Mouse (Mus musculus) kidney, embryonic 16.5 days (tissue): ENCODE results near the gene Tmem235. TPM values are rescaled to one million over a fixed set of nuclear protein-coding genes. Genes with fewer than 3 reads are reported as not detected.

Source experiments
- ATAC-seq: fragments of 200-750 bp; cut with Nextera tagmentation; 2 replicates; pipeline ENCODE4 v1.8.0; 2017; ENCODE audit warnings: moderate TSS enrichment; ENCODE audit not compliant: low FRiP score, low TSS enrichment
- H3K27ac ChIP-seq: fragments of 300-500 bp; sonication (generic); 2 replicates; pipeline ENCODE4 v1.5.1; 2014; ENCODE audit warnings: low read length
- H3K27me3 ChIP-seq: fragments of 300-500 bp; sonication (generic); 2 replicates; pipeline ENCODE4 v1.6.1; 2014; ENCODE audit warnings: low read length, control low read depth, mixed read lengths; ENCODE audit not compliant: insufficient read depth
- H3K36me3 ChIP-seq: fragments of 300-500 bp; sonication (generic); 2 replicates; pipeline ENCODE4 v1.6.1; 2014; ENCODE audit warnings: low read length, control low read depth, mixed read lengths; ENCODE audit not compliant: insufficient read depth
- H3K4me1 ChIP-seq: fragments of 300-500 bp; sonication (generic); 2 replicates; pipeline ENCODE4 v1.6.1; 2014; ENCODE audit warnings: low read length, control low read depth, mixed read lengths; ENCODE audit not compliant: insufficient read depth
- H3K4me2 ChIP-seq: fragments of 300-500 bp; sonication (generic); replicated peaks from 2 replicates; pipeline ENCODE4 v1.6.1; 2014; ENCODE audit warnings: low read depth, low read length
- H3K4me3 ChIP-seq: fragments of 300-500 bp; sonication (generic); 2 replicates; pipeline ENCODE4 v1.5.1; 2014; ENCODE audit warnings: mild to moderate bottlenecking, low read length
- H3K9ac ChIP-seq: fragments of 300-500 bp; sonication (generic); replicated peaks from 2 replicates; pipeline ENCODE4 v1.6.1; 2014; ENCODE audit warnings: low read length
- H3K9me3 ChIP-seq: fragments of 300-500 bp; sonication (generic); 2 replicates; pipeline ENCODE4 v1.6.1; 2016; ENCODE audit warnings: low read length, control low read depth
- WGBS: fragments of 180-500 bp; shearing (Covaris S2); extraction: QIAGEN DNeasy Blood & Tissue Kit; methylation state at CpG from one replicate; pipeline ENCODE4 v1.1.7; 2014; 5-methylcytosine and 5-hydroxymethylcytosine counted together
- polyA plus RNA-seq: library from polyadenylated mRNA; unstranded; fragments of >200 nt; fragmentation: Nextera tagmentation; extraction: Ambion mirVana; gene quantifications from 2 replicates; pipeline ENCODE4 v1.2.1, GENCODE M21; 2015

The Tmem235 gene
- polyA plus RNA-seq, 1 experiment from 2014 or later, result not detected

- Histone ChIP-seq H3K27me3 (no peaks in the 10 kb centered on the region), H3K27ac (no peak overlapping the region)
- 81% methylated on average over 8 of the region's 8 CpGs for WGBS
Observed at GRCm38 (mm10) chr11:117904442-117904841, 43.9 kb downstream of the Tmem235 start.

GRCm38 (mm10) chr11:117909337-117909736, 48.8 kb downstream of the Tmem235 start:
- Histone ChIP-seq H3K9me3 (no peaks in the 10 kb centered on the region), H3K27me3 (no peaks in the 10 kb centered on the region), H3K9ac (no peak overlapping the region), H3K27ac (no peak overlapping the region), H3K36me3 (no peaks in the 10 kb centered on the region), H3K4me3 (no peak overlapping the region), H3K4me1 (0 out of 2 replicates have a peak, but pooled peaks cover 3% of the 10 kb centered on the region), H3K4me2 (no peak overlapping the region)
- WGBS, result 88% methylated on average over 8 of the region's 8 CpGs
- ATAC-seq, result no peak

More at GRCm38 (mm10) chr11:117904442-117904841, 43.9 kb downstream of the Tmem235 start:
- no peak for ATAC-seq
- no peak overlapping the region for H3K4me3 ChIP-seq
- no peaks in the 10 kb centered on the region for H3K36me3 ChIP-seq
- no peak overlapping the region for H3K9ac ChIP-seq
- no peaks in the 10 kb centered on the region for H3K4me1 ChIP-seq
- no peak overlapping the region for H3K4me2 ChIP-seq
- H3K9me3 ChIP-seq, result no peaks in the 10 kb centered on the region

GRCm38 (mm10) chr11:117912684-117913352, 52.3 kb downstream of the Tmem235 start:
- H3K36me3 ChIP-seq, result no peaks in the 10 kb centered on the region
- no peak overlapping the region for H3K4me3 ChIP-seq
- H3K9ac ChIP-seq, result peak overlapping the region; percentile 60
- H3K27ac ChIP-seq, result no peak overlapping the region
- H3K4me1 ChIP-seq, result 0 out of 2 replicates have a peak, but pooled peaks cover 5% of the 10 kb centered on the region
- WGBS, result 36% methylated on average over 13 of the region's 13 CpGs
- peak overlapping the region; percentile 31; the same call in 1 of the 2 replicates for H3K4me2 ChIP-seq
- ATAC-seq, result peak; percentile 86
- 0 out of 2 replicates have a peak, but pooled peaks cover 7% of the 10 kb centered on the region for H3K9me3 ChIP-seq
- H3K27me3 ChIP-seq, result no peaks in the 10 kb centered on the region

- ATAC-seq, result no peak
Observed at GRCm38 (mm10) chr11:117914531-117914930, 54.0 kb downstream of the Tmem235 start.

More at GRCm38 (mm10) chr11:117914531-117914930, 54.0 kb downstream of the Tmem235 start:
- peaks cover 11% of the 10 kb centered on the region for H3K4me1 ChIP-seq
- H3K36me3 ChIP-seq, result no peaks in the 10 kb centered on the region
- H3K4me2 ChIP-seq, result no peak overlapping the region
- no peak overlapping the region for H3K4me3 ChIP-seq
- no peak overlapping the region for H3K9ac ChIP-seq
- WGBS, result 45% methylated on average over 12 of the region's 12 CpGs
- H3K9me3 ChIP-seq, result 0 out of 2 replicates have a peak, but pooled peaks cover 7% of the 10 kb centered on the region
- H3K27ac ChIP-seq, result no peak overlapping the region
- H3K27me3 ChIP-seq, result no peaks in the 10 kb centered on the region

Other genes with a start within 250 kb of the Tmem235 start
- 9.1 and 10.7 TPM in 2 replicates for gene Tnrc6c, start 206.5 kb upstream of the Tmem235 start, polyA plus RNA-seq
- 3.6 TPM in 2 replicates for gene Tmc8, start 78.7 kb upstream of the Tmem235 start, polyA plus RNA-seq
- 47.9 and 50.5 TPM in 2 replicates for gene Tmc6, start 78.6 kb upstream of the Tmem235 start, polyA plus RNA-seq
- 0.33 and 0.54 TPM in 2 replicates for gene 6030468B19Rik, start 63.1 kb upstream of the Tmem235 start, polyA plus RNA-seq
- gene Gm20708, start 51.1 kb upstream of the Tmem235 start, polyA plus RNA-seq, result 0.26 and 0.44 TPM in 2 replicates
- 93.2 and 106 TPM in 2 replicates for gene Syngr2, start 51.1 kb upstream of the Tmem235 start, polyA plus RNA-seq
- 5.8 and 6.1 TPM in 2 replicates for gene Afmid, start 34.8 kb upstream of the Tmem235 start, polyA plus RNA-seq
- 128 and 136 TPM in 2 replicates for gene Tk1, start 34.7 kb upstream of the Tmem235 start, polyA plus RNA-seq
- 284 and 298 TPM in 2 replicates for gene Birc5, start 11.5 kb upstream of the Tmem235 start, polyA plus RNA-seq
- gene Tha1, start 12.7 kb downstream of the Tmem235 start, polyA plus RNA-seq, result 6.9 and 7.7 TPM in 2 replicates
- gene Socs3, start 109.3 kb downstream of the Tmem235 start, polyA plus RNA-seq, result 14.6 and 15.9 TPM in 2 replicates
- 37.5 and 41.8 TPM in 2 replicates for gene Pgs1, start 125.5 kb downstream of the Tmem235 start, polyA plus RNA-seq